Mouse (Mus musculus) MN1 (cell line): Measurements from ENCODE around the gene Hunk.
A peak's percentile ranks its signal among the peaks of the same experiment; 100 is the strongest.

ENCODE experiments used
- DNase-seq: peaks from one replicate; pipeline ENCODE4 v3.0.0-alpha.2; 2016; ENCODE audit warnings: low spot score

Gene Hunk

DNA sequence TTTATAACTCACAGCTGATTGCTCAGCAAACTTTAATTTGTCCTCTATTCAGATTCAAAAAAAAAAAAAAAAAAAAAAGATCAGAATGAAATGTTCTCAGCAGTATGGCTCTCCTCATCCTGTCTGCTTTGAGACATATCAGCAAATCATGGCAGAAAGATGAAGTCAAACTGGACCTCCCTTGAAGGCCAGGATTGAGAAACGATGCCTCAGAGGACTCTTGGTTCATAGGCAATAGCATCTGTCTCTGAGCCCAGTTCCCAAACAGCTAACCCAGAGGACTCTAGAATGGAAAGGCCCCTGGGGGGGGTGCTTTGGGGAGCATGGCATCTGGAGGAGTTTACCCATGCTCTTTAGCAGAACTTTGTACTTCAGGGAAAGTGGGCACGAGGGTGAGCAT, 119.9 kb downstream of the Hunk start:
- no peak for DNase-seq

DNA sequence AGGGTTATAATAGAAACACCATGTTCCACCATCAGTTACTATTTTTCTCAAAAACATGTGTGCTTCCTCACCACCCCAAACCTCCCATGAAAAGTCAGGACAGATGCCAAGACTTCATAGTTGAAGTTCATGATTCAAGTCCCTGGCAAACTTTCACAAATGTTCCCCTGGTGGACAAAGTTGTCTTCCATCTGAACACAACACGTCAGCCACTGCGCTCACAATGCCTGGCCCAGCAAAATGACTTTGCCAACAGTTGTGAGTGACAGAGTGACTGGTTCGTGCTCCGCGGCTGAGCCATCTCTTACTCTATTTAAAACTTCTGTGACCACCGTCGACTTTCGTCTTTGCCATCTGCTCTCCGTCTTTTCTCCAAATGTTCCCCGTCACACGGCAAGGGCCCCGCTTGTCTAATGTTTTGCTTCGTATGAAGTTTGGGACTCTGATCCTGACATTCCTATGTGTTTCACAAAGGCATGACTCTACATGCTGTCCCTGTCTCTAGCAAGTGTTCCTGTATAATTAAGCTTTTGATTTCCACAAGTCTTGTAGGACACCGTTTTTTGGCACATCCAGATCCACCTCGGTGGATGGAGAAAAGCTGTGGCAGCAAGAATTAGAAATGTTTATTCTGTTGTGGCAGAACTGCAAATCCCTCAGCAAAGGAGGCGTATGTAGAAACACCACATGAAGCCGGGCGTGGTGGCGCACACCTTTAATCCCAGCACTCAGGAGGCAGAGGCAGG, 125.9 kb downstream of the Hunk start:
- no peak for DNase-seq

DNA sequence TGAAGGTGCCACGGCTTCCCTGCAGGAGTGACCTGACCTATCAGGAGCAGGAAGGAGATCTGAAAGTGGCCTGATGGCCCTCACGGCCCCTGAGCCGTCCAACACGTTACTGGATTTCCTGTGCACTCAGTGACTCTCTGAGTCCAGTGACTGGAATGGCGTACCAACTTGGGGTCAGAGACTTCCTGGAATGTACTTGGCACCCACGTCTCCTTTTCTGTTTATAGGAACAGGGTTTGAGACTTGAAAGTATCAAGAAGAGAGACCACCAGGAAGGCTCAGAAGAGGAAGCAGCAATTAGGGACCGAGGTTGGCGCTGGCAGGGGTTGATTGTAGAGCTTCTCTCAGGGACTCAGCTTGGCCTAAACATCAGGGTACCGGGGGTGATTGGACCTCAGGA, 131.2 kb downstream of the Hunk start:
- DNase-seq = no peak

- no peak for DNase-seq
These were observed 132.4 kb downstream of the Hunk start for GRCm38 (mm10) chr16:90518232-90518631.

- DNase-seq = no peak
These were observed 133.0 kb downstream of the Hunk start for GRCm38 (mm10) chr16:90518732-90519295.

GRCm38 (mm10) chr16:90521191-90521950, 135.6 kb downstream of the Hunk start:
- DNase-seq = no peak

GRCm38 (mm10) chr16:90521951-90522255, 136.1 kb downstream of the Hunk start:
- DNase-seq = no peak

GRCm38 (mm10) chr16:90522575-90522974, 136.8 kb downstream of the Hunk start:
- DNase-seq = no peak

DNA sequence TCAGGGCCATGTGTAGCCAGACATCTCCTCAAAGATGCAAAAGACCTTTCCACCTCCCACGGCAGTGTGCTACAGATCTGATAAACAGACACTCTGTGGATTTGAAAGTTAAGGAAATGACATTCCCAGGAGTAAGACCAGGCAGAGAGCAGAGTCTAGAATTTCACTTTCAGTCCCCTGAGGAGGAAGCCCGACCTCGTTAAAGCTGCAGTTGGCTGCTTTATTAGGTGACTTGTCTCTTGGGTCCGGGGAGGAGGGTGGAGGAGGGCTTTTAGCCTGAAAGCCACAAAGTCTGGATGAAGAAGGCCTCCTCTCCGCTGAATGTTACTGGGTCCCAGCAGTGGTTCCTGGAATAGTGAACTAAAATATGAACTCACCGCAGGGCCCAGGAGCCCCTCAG, 137.6 kb downstream of the Hunk start:
- DNase-seq = peak; percentile 41

- no peak for DNase-seq
These were observed 138.1 kb downstream of the Hunk start for GRCm38 (mm10) chr16:90523894-90524293.

DNA sequence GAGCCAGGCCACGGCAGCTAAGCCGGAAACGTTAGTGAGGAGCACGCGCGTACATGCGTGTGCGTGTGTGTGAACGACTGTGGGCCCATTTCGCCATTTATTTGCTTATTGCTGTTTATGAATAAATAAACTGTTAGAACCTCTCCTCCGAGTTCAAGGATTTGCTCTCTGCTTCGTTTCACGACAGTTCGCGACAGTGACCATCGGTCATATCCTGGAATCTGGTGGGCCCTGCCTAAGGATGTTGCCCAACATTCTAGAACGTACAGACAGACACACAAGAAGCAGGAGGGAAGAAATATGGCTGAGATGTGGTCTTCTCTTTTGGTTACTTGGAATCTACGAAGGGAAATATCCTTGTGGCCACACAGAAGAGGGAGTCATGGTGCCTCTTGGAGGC, 138.6 kb downstream of the Hunk start:
- no peak for DNase-seq

DNA sequence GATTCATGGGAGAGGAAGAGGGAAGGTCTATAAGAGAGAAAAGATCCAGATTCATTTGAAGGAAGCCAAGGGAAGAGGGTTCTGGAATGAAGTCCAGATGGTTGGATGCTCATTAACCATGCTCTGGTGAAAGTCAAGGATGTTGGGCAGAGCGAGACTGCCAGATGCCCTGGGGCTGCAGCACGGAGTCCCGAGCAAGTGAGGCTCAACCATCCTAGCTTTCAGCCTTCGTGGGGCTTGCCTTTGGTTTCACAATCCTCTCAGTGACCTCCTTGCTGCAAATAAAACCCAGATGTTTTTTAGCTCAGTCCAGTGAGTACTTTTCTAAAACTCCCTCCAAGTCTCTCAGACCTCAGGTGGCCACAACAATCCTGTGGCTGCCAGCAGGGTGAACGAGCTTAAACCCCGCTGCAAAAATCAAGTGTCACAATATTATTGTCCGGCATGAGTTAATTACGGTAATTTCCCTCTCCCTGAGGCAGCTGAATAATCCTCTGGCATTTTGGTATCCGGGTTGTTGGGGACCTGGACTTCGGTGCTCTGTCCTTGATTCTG, 147.4 kb downstream of the Hunk start:
- DNase-seq = no peak

DNA sequence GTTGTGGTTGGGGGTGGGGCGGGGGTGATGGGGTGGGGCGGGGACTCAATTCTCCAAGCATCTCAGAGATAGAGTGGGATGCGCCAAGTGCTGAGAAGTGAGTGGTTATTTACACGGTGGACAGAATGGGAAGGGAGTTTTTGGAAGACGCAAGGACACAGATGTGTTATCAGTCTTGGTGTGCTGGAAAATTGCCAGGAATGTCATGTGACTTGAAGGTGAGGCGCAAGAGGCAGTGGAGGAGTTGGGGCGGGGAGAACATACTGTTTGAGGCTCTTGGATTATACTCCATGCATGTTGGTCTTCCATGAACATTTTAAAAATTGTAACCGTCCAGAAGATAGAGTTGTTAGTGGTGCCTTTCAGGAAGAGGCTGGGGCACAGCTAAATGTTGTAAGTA, 148.8 kb downstream of the Hunk start:
- DNase-seq = no peak

GRCm38 (mm10) chr16:90538926-90539325, 153.1 kb downstream of the Hunk start:
- no peak for DNase-seq

GRCm38 (mm10) chr16:90541191-90541590, 155.4 kb downstream of the Hunk start:
- no peak for DNase-seq

GRCm38 (mm10) chr16:90542383-90542782, 156.6 kb downstream of the Hunk start:
- DNase-seq = no peak

GRCm38 (mm10) chr16:90544175-90544574, 158.4 kb downstream of the Hunk start:
- DNase-seq = no peak

GRCm38 (mm10) chr16:90545509-90545908, 159.7 kb downstream of the Hunk start:
- DNase-seq = no peak

DNA sequence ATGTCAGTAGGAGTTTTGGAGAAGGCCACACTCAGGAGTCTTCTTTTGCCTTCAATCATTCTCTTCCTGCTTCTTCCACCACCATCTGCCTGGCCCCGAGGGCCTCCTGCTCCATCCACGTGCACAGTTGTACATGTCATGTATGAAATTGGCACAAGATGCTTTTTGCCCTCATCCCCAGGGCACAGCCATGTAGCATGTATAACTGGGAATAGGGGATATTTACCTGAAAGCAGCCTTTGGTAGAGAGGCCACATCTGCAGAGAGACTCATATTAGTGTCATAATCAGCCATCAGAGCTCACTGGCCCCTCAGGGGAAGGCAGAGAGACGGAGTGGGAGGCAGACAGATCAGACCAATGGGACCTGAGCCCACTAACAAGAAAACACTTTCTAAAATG, 160.8 kb downstream of the Hunk start:
- DNase-seq = no peak

DNA sequence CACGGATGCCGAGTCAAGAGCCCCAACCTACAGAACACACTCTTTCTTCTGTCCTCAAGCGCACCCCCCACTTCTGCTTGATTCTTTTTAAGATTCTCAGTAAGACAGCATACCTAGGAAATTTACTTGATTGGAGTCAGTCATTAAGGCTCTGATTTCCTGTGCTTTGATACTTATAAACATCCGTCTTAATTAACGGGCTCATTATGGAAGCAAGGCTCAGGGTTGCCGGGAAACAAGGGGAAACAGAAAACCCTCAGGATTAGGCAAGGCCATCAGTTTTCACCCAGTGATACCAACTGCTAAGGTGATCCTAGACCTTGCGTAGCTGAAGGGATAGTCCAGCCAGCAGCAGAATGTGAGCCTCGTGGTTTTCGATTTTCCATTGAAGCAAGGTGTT, 162.2 kb downstream of the Hunk start:
- DNase-seq = no peak
